Mouse (Mus musculus) subcutaneous adipose tissue, adult 2 months (tissue): ENCODE measurements around the gene Nek8. TPM values are rescaled to one million over a fixed set of nuclear protein-coding genes. Genes with fewer than 3 reads are reported as not detected.

ENCODE experiments used
- polyA plus RNA-seq: library from polyadenylated mRNA; depleted of rRNA; stranded (reverse); fragments of >200 nt; gene quantifications from 2 replicates; pipeline ENCODE4 v1.2.3, GENCODE M21; 2012; ENCODE audit warnings: low replicate concordance; rRNA removed

Nek8 gene
- polyA plus RNA-seq = 16.3 and 23.8 TPM in 2 replicates

GRCm38 (mm10) chr11:78176402-78176862, at the start of gene Nek8, which contains the start of gene Tlcd1:
Gene Nek8, minus strand, starts transcription at chr11:78176675.
Gene Tlcd1, plus strand, starts transcription at chr11:78176711.

GRCm38 (mm10) chr11:78193113-78193512, 16.6 kb upstream of the Nek8 start, which contains the start of gene Proca1:
Gene Proca1, plus strand, starts transcription at chr11:78193392.

GRCm38 (mm10) chr11:78188331-78189233, 12.1 kb upstream of the Nek8 start, which contains the start of gene Rab34:
Gene Rab34, plus strand, starts transcription at chr11:78188430.

GRCm38 (mm10) chr11:78182961-78183844, 6.7 kb upstream of the Nek8 start, which contains the start of gene Rpl23a:
Gene Rpl23a, minus strand, starts transcription at chr11:78183584.

GRCm38 (mm10) chr11:78164924-78165760, 11.3 kb downstream of the Nek8 start, which contains the start of gene Traf4:
Gene Traf4, minus strand, starts transcription at chr11:78165589.

Other genes with a start within 250 kb of the Nek8 start
- 1.3 and 6.0 TPM in 2 replicates for gene Sez6, start 245.9 kb downstream of the Nek8 start, polyA plus RNA-seq
- 33.8 and 65.1 TPM in 2 replicates for gene Phf12, start 193.9 kb downstream of the Nek8 start, polyA plus RNA-seq
- 2.3 and 8.7 TPM in 2 replicates for gene Dhrs13, start 144.4 kb downstream of the Nek8 start, polyA plus RNA-seq
- gene Flot2, start 138.7 kb downstream of the Nek8 start, polyA plus RNA-seq = 136 and 176 TPM in 2 replicates
- gene Eral1, start 96.3 kb downstream of the Nek8 start, polyA plus RNA-seq = 42.7 and 44.1 TPM in 2 replicates
- gene Fam222b, start 82.0 kb downstream of the Nek8 start, polyA plus RNA-seq = 13.2 and 18.0 TPM in 2 replicates
- gene Traf4, start 11.1 kb downstream of the Nek8 start, polyA plus RNA-seq = 32.7 and 61.9 TPM in 2 replicates
- 81.1 and 154 TPM in 2 replicates for gene Tlcd1, start within 50 bp of the Nek8 start, polyA plus RNA-seq
- gene Rpl23a, start 6.9 kb upstream of the Nek8 start, polyA plus RNA-seq = 199 and 383 TPM in 2 replicates
- 147 and 188 TPM in 2 replicates for gene Rab34, start 11.8 kb upstream of the Nek8 start, polyA plus RNA-seq
- 4.9 and 12.0 TPM in 2 replicates for gene Proca1, start 16.7 kb upstream of the Nek8 start, polyA plus RNA-seq
- gene Sdf2, start 69.1 kb upstream of the Nek8 start, polyA plus RNA-seq = 123 and 136 TPM in 2 replicates
- gene Supt6, start 69.3 kb upstream of the Nek8 start, polyA plus RNA-seq = 18.6 and 25.9 TPM in 2 replicates
- gene 2610507B11Rik, start 85.1 kb upstream of the Nek8 start, polyA plus RNA-seq = 98.7 and 125 TPM in 2 replicates
- gene BC030499, start 114.2 kb upstream of the Nek8 start, polyA plus RNA-seq = 0.23 and 0.24 TPM in 2 replicates
- 1.3 and 5.4 TPM in 2 replicates for gene Spag5, start 124.9 kb upstream of the Nek8 start, polyA plus RNA-seq
- 0.95 and 4.4 TPM in 2 replicates for gene Aldoc, start 146.3 kb upstream of the Nek8 start, polyA plus RNA-seq
- gene Pigs, start 151.7 kb upstream of the Nek8 start, polyA plus RNA-seq = 96.3 and 108 TPM in 2 replicates
- 136 and 376 TPM in 2 replicates for gene Unc119, start 166.8 kb upstream of the Nek8 start, polyA plus RNA-seq
- gene Foxn1, start 209.9 kb upstream of the Nek8 start, polyA plus RNA-seq = not detected in 2 replicates
- gene Slc13a2, start 245.5 kb upstream of the Nek8 start, polyA plus RNA-seq = 0.27 and 0.40 TPM in 2 replicates